Mouse (Mus musculus) thymus, postnatal 4 days (tissue): ENCODE data around the gene Bdh1.
"Not testable (repeated sequence)": the region's sequence is repeated elsewhere in the genome, so short reads cannot be mapped to it uniquely, and the experiment has no call there.

Source experiments
- DNase-seq: peaks from one replicate; pipeline ENCODE4 v3.0.0; 2021

Gene Bdh1

GRCm38 (mm10) chr16:31422000-31422399 is at the start of gene Bdh1:
Gene Bdh1 (plus strand): TSS chr16:31422280.
- DNase-seq = no peak

GRCm38 (mm10) chr16:31372316-31372715 is 49.8 kb upstream of the Bdh1 start:
- DNase-seq = not testable (repeated sequence)

- not testable (repeated sequence) for DNase-seq
Observed at GRCm38 (mm10) chr16:31375877-31376582, 46.0 kb upstream of the Bdh1 start.

- DNase-seq = not testable (repeated sequence)
Observed at GRCm38 (mm10) chr16:31388269-31388668, 33.8 kb upstream of the Bdh1 start.

GRCm38 (mm10) chr16:31399231-31399630 is 22.8 kb upstream of the Bdh1 start:
- no peak for DNase-seq

GRCm38 (mm10) chr16:31400908-31401692 is 21.0 kb upstream of the Bdh1 start:
- no peak for DNase-seq

- no peak for DNase-seq
Observed at GRCm38 (mm10) chr16:31402096-31402495, 20.0 kb upstream of the Bdh1 start.

GRCm38 (mm10) chr16:31403971-31404370 is 18.1 kb upstream of the Bdh1 start:
- no peak for DNase-seq

- no peak for DNase-seq
Observed at GRCm38 (mm10) chr16:31405040-31405439, 17.0 kb upstream of the Bdh1 start.

- no peak for DNase-seq
Observed at GRCm38 (mm10) chr16:31407872-31408271, 14.2 kb upstream of the Bdh1 start.

- no peak for DNase-seq
Observed at GRCm38 (mm10) chr16:31410969-31411368, 11.1 kb upstream of the Bdh1 start.

GRCm38 (mm10) chr16:31412321-31412720 is 9.8 kb upstream of the Bdh1 start:
- DNase-seq = no peak

- no peak for DNase-seq
Observed at GRCm38 (mm10) chr16:31413777-31414176, 8.3 kb upstream of the Bdh1 start.

GRCm38 (mm10) chr16:31415885-31416450 is 6.1 kb upstream of the Bdh1 start:
- DNase-seq = no peak

GRCm38 (mm10) chr16:31418704-31419103 is 3.4 kb upstream of the Bdh1 start:
- no peak for DNase-seq

- no peak for DNase-seq
Observed at GRCm38 (mm10) chr16:31419457-31419856, 2.6 kb upstream of the Bdh1 start.

GRCm38 (mm10) chr16:31422722-31423121 is 642 bp downstream of the Bdh1 start:
- no peak for DNase-seq

GRCm38 (mm10) chr16:31423368-31423767 is 1.3 kb downstream of the Bdh1 start:
- DNase-seq = no peak

- peak; percentile 22 for DNase-seq
Observed at GRCm38 (mm10) chr16:31424416-31425187, 2.5 kb downstream of the Bdh1 start.

GRCm38 (mm10) chr16:31425508-31425907 is 3.4 kb downstream of the Bdh1 start:
- peak; percentile 95 for DNase-seq

- no peak for DNase-seq
Observed at GRCm38 (mm10) chr16:31426496-31427126, 4.5 kb downstream of the Bdh1 start.

GRCm38 (mm10) chr16:31428335-31428674 is 6.2 kb downstream of the Bdh1 start:
- no peak for DNase-seq
